Mouse (Mus musculus): ENCODE results near the gene Gm49325.

- TF ChIP-seq CTCF (IDR thresholded peaks at IDR 0.05; ENCODE audit: borderline replicate concordance, extremely low read depth, insufficient read depth, insufficient read length) = no peak
- no peak for TF ChIP-seq POLR2A (IDR thresholded peaks at IDR 0.05; ENCODE audit: borderline replicate concordance, extremely low read depth, insufficient read depth, insufficient read length, poor library complexity, severe bottlenecking)
Observed at GRCm38 (mm10) chr10:77589749-77590148, 16.2 kb upstream of the Gm49325 start.

Measured in brain, embryonic 14.5 days (tissue).